Mouse (Mus musculus) brown adipose tissue, adult 24 weeks (tissue): ENCODE results near the gene Hmgcl. TPM values are rescaled to one million over a fixed set of nuclear protein-coding genes. Genes with fewer than 3 reads are reported as not detected.
"Not testable (repeated sequence)": the region's sequence is repeated elsewhere in the genome, so short reads cannot be mapped to it uniquely, and the experiment has no call there.

ENCODE experiments used
- H3K27ac ChIP-seq: fragments of 200-500 bp; replicated peaks from 2 replicates; pipeline ENCODE4 v1.5.1; 2012; ENCODE audit warnings: low read depth, mild to moderate bottlenecking, low read length
- H3K4me1 ChIP-seq: fragments of 200-500 bp; 2 replicates; pipeline ENCODE4 v1.6.1; 2012; ENCODE audit warnings: low read length, mixed read lengths; ENCODE audit not compliant: control insufficient read depth, insufficient read depth, insufficient read length
- H3K4me3 ChIP-seq: fragments of 200-500 bp; 2 replicates; pipeline ENCODE4 v1.5.1; 2012; ENCODE audit warnings: low read depth, mild to moderate bottlenecking, low read length, moderate library complexity; ENCODE audit not compliant: insufficient read depth
- polyA plus RNA-seq: library from polyadenylated mRNA; stranded (reverse); fragments of >200 nt; gene quantifications from 2 replicates; pipeline ENCODE4 v1.2.4, GENCODE M21; 2012; ENCODE audit not compliant: missing spikeins, insufficient read depth, insufficient read length

Hmgcl gene
- polyA plus RNA-seq, 1 experiment, result 79.9 TPM

DNA sequence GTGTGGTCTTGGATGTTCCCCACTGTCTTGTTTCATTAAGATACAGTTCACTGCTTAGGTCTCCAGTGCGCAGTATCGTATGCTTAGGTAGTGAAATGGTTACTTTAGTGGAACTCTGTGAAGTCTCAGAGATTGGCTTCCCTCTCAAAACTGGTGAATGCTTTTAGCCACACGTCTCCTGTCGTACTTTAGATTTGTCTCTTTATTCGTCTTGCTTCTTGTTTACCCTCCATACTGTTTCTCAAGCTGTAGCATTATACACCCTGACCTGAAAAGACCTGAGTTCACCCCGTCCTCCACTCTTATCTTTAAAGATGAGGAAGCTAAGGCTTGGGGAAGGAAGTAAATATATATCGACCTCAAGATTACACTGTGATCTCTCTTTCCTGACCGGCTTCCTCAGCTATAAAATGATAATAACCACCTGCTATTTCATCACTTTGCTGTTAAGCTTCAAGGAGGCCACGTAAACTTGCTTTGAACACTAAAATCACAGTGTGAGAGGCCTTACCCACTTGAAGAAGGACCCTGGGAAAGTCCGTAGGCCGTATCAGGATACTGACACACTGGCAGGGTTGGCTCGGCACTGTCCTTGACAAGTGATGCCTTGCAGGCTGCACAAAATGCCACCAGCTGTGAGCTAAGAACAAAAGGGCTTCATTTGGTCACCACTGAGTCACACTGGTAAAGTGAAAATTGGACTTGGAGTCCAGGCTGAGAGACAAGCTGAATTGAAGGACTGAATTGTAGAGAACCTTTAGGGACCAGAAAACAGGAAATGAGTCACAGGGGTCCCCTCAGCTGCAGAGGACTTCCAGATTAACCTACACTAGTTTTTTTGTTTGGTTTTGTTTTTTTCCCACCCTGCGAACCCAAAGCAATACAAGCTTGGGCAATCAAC is 26.9 kb downstream of the Hmgcl start:
- Histone ChIP-seq H3K27ac (no peak overlapping the region), H3K4me1 (peaks cover 3% of the 10 kb centered on the region; the same call in 1 of the 2 replicates), H3K4me3 (peak overlapping the region; percentile 69)

DNA sequence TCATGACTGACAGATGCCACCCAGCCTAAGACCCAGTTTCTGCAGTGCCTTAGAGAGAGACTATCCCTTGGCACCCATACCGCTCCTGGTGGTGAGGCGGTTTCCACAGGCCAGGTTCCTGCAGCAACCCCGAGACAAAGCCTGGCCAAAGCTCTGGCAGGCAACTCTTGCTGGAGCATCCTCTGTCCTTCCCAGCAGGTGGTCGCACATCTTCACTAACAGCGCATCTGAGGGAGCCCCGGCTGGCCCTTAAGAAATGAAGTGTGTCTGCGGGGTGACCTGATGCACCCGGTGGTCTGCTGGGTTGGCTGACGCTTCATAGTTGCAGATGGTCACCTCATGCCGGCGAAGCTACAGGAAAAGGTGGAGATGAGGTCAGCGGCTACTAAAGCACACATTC is 29.9 kb downstream of the Hmgcl start:
- Histone ChIP-seq H3K4me3 (no peak overlapping the region), H3K27ac (no peak overlapping the region), H3K4me1 (peaks cover 3% of the 10 kb centered on the region; the same call in 1 of the 2 replicates)

DNA sequence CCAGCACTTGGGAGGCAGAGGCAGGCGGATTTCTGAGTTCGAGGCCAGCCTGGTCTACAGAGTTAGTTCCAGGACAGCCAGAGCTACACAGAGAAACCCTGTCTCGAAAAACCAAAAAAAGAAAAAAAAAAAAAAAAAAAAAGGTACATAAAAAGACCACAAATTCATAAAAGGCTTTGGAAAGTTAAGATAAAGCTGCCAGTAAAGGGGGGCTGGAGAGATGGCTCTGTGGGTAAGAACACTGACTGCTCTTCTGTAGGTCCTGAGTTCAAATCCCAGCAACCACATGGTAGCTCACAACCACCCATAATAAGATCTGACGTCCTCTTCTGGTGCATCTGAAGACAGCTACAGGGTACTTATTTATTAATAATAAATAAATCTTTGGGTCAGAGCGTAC is 34.0 kb downstream of the Hmgcl start:
- H3K4me3 ChIP-seq, H3K27ac ChIP-seq, H3K4me1 ChIP-seq: not testable (repeated sequence)

DNA sequence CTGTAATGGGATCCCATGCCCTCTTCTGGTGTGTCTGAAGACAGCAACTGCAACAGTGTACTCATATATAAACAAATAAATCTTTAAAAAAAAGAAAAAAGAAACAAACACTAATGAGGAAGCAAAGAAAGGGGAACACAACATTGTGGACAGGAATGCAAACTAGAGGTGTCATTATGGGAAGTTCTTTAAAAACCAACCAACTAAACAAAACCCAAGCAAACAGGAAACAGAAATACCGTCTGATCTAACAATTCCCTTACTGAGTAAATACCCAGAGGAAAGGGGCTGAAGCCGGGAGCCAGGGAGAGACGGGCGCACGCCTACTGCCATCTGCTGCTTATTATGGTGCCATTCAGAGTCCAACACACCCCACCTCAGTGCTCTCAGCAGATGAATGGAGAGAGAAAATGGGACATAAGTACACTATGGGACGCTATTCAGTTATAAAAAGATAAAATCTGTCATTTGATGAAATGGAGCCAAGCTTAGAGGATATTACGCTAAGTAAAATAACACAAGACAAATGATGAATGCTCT is 35.3 kb downstream of the Hmgcl start:
- H3K27ac ChIP-seq, result no peak overlapping the region
- no peak overlapping the region for H3K4me3 ChIP-seq
- H3K4me1 ChIP-seq, result peaks cover 3% of the 10 kb centered on the region; the same call in 1 of the 2 replicates

DNA sequence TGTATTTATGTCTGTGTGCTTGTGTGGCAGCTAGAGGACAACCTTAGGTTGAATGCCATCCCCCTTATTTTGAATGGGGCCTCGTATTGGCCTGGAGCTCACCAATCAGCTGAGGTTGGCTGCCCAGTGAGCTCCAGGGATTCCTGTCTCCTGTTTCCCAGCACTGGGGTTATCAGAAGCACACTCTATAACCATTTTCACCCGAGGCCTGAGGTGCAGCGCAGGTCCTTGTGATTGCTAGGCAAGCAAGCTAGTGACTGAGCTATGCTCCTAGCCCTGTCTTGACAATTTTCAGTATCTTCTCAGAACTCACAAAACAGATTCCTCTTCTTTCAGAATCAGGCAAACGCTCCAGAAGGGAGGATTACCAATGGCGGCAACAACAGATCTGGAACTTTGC is 38.3 kb downstream of the Hmgcl start:
- Histone ChIP-seq H3K27ac (no peak overlapping the region), H3K4me3 (no peak overlapping the region), H3K4me1 (peaks cover 3% of the 10 kb centered on the region; the same call in 1 of the 2 replicates)

DNA sequence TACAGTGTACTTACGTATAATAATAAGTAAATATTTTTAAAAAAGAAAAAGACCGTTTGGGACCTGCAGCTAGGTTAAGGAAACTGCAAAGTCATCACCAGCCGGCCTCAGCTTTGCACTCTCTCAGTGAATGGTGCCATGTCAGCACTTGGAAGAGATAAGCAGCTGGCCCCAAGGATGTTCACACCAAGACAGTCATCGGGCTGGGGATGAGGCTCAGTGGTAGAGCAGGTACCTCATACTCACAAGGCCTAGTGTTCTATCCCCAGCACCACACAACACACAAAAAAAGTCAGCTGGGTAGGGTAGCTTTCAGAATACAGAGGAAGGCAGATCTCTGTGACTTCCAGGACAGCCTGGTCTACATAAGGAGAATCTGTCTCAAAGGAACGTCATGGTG is 38.9 kb downstream of the Hmgcl start:
- Histone ChIP-seq H3K4me3 (no peak overlapping the region), H3K27ac (no peak overlapping the region), H3K4me1 (peaks cover 3% of the 10 kb centered on the region; the same call in 1 of the 2 replicates)

DNA sequence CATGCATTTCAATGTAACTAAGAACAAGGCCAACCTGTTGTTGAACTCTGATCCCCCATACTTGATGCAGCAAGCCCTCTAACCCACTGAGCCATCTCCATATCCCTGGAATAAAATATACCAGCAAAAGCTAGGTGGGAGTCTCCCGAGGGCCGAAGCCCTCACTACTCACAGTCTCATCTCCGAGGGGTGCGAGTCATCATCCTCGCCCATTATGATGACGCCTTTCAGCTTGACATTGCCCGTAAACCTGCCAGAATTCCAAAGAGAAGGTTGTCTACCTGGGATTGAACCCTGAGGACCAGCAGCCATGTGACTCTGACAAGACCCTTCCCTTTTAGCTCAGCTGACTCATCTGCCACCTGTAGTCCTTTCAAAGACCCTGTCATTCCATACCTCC is 39.5 kb downstream of the Hmgcl start:
- H3K27ac ChIP-seq, result no peak overlapping the region
- H3K4me3 ChIP-seq, result peak overlapping the region; percentile 65; the same call in 1 of the 2 replicates
- H3K4me1 ChIP-seq, result peaks cover 3% of the 10 kb centered on the region; the same call in 1 of the 2 replicates

DNA sequence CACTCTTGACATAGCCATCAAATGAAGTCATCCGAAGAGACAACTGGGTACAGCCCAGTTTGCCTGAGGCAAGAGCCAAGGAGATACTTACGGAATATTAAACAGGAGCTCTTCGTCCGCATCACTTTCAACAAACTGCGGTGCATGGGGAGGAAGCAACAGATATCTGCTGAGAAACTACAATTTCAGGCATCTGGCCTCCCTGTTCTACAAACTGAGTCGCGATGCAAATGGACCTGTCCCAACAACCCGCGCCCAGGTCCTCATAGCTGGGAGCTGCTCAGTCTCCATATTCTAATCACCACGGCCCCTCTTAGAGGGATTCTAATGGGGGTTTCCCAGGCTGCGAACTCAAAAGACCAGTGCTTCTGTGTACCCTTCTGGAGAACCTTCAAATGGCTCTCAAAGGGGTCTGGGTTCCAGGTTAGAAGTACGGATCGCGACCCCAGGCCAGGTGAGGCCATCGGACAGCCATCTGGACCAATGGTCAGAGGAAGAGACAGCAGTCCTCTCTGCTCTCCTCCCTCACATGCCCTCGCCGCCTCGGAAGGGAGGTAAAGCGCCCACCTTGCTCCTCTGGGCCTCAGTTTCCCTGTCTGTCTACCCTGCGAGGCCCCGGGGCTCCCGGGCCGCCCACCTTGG is 40.2 kb downstream of the Hmgcl start:
- Histone ChIP-seq H3K27ac (no peak overlapping the region), H3K4me3 (peak overlapping the region; percentile 65), H3K4me1 (peaks cover 3% of the 10 kb centered on the region; the same call in 1 of the 2 replicates)

DNA sequence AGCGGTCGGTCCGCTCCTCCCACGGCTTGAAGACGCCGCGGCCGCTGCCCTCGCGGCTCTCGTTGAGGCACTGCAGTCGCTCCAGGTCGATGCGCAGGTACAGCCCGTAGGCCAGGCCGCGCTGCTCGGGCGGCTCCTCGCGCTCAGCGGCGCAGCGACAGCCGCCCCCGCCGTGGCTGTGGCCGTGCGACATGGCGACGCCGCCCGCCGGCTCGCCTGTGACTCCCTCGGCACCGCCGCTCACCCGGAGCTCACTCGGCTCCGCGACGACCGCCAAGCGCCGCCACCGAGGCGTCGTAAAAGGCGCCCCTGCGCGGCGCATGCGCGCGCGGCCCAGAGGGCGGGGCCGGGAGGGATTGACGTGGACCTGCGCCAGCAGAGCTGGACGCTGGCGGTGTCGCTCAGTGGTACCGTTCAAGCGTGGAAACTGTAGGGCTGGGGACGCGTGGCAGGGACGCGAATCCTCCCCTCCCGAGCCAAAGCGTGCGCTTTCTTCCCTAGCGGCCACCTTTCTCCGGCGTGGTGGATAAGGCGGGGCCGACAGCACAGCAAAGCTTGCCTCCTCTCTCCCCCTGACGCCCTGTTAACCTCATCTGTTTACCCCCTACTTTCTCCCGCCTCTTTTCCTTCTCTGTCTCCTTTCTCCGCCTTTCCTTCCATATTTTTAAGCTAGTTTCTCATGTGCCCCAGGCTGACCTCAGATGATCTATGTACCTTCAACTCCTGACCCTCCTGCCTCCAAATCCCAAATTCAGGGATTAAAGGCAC is 40.9 kb downstream of the Hmgcl start, which contains the start of gene Pithd1:
TSS of gene Pithd1 (minus strand) at position 322 of the 768 bp plus-strand sequence.
- Histone ChIP-seq H3K4me3 (peak within 1 kb of the TSS; percentile 76), H3K4me1 (peaks cover 3% of the 10 kb centered on the region; the same call in 1 of the 2 replicates), H3K27ac (peak within 1 kb of the TSS; percentile 81)

DNA sequence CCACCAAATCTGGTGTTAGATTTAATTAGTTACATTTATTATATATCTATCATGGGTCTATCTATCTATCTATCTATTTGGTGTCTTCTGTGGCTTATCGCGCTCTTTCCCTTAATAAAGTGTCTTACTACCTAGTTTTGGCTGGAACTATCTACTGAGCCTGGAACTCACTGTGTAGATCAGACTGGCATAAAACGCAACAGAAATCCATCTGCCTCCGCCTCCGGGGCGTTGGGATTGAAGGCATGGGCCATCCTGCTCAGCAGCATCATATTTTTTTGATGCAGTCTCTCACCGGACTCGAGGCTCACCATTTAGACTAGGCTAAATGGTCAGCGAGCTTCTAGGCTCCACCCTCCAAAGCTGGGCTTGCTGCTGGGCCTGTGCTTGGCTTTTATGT is 41.5 kb downstream of the Hmgcl start:
- peaks cover 3% of the 10 kb centered on the region; the same call in 1 of the 2 replicates for H3K4me1 ChIP-seq
- peak overlapping the region; percentile 76; the same call in 1 of the 2 replicates for H3K4me3 ChIP-seq
- H3K27ac ChIP-seq, result no peak overlapping the region

DNA sequence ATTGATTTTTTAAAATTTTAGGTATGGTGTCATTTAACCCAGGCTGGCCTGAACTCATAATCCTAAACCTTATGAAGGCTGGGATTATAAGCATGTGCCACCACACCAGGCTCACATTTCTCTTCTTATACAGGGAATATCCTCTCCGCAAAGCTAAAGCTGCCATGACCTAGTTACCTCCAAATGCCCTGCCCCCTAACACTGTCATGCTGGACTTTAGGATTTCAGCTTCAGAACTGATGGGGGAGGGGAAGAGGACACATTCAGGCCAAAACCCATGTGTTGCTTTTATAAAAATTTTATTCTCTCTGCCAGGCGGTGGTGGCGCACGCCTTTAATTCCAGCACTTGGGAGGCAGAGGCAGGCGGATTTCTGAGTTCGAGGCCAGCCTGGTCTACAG is 47.7 kb downstream of the Hmgcl start:
- no peaks in the 10 kb centered on the region for H3K4me1 ChIP-seq
- H3K27ac ChIP-seq, result no peak overlapping the region
- H3K4me3 ChIP-seq, result no peak overlapping the region

DNA sequence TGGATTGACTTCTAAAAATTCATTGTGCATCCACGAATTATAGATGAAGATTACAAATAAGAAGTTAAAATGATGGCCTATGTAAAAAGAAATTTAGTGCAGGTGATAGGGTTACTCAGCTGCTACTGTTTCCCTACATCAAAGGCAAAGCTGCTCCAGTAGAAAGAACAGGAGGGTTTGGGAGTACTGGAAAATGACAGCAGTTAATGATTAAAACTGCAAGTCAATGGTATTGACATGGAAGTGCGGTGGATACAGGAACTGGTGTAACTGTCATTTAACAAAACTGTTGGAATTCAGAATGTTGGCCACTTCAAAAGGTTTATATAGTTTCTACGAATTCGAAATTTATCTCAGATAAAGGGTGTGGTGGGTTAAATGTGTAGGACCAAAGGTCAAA is 48.9 kb downstream of the Hmgcl start:
- Histone ChIP-seq H3K4me1 (no peaks in the 10 kb centered on the region), H3K27ac (no peak overlapping the region), H3K4me3 (no peak overlapping the region)

DNA sequence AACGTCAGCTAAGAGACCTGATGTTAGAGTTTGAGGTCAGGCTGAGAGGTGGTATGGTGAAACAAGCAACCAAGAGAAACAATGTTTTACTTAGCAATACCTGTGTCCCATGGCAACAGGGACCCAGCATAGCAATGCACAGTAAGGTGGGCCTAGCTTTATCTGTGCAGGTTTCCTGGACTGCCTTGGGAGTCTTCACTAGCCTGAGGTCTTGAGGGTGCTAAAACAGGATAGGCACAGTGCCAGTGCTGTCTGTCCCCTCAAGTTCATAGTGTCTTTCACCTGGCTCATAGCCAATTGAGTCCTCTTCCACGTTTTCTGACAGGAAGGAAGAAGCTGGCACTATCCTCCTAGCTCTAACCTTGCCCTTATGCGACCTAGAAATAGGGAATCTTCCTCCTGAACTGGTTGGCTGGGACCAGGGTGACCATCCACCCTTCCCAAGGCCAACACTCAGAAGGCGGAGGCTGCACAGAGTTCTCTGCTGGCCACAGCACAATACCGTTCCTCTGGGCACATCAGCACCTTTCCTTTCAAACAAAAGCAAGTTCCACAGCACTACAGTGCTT is 57.9 kb downstream of the Hmgcl start:
- Histone ChIP-seq H3K4me3 (no peak overlapping the region), H3K27ac (no peak overlapping the region), H3K4me1 (no peaks in the 10 kb centered on the region)

DNA sequence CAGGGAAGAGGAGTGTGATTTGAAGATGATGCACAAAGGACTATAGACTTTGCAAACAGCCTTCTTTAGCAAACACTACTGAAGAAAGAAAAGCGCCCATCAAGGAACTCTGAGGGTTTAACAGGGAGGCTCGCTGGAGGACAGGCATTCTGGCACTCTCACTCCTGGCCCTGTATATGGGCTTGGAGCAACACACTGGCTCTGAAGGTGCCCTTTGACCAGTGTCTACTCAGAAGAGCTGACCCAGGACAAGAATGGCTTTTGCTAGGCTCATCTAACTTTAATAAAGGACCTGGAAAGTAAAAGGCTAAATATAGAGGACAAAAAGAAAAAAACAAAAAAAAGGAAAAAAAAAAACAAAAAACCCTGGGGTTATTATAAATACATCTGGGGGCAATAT is 58.7 kb downstream of the Hmgcl start:
- no peaks in the 10 kb centered on the region for H3K4me1 ChIP-seq
- H3K4me3 ChIP-seq, result no peak overlapping the region
- no peak overlapping the region for H3K27ac ChIP-seq
